Mouse (Mus musculus): Measurements from ENCODE around the gene Tcf20.

GRCm38 (mm10) chr15:82920895-82921515 is 66.7 kb downstream of the Tcf20 start:
- TF ChIP-seq TCF12 (IDR thresholded peaks at IDR 0.05; ENCODE audit: insufficient read depth, poor library complexity, severe bottlenecking) = no peak
- TF ChIP-seq POLR2A (IDR thresholded peaks at IDR 0.05; ENCODE audit: insufficient read length, low read depth) = no peak
- TF ChIP-seq MYOD1 (IDR thresholded peaks at IDR 0.05; ENCODE audit: control insufficient read depth in 1 of 3, insufficient read length in 2 of 3, low read depth in 2 of 3) = no peak
- no peak for TF ChIP-seq E2F4 (IDR thresholded peaks at IDR 0.05; ENCODE audit: insufficient read depth)
- TF ChIP-seq MAX (IDR thresholded peaks at IDR 0.05; ENCODE audit: low read depth) = no peak
- TF ChIP-seq POLR2AphosphoS2 (IDR thresholded peaks at IDR 0.05; ENCODE audit: insufficient read length, low read depth) = no peak
- TF ChIP-seq USF1 (IDR thresholded peaks at IDR 0.05; ENCODE audit: low read depth) = no peak
- TF ChIP-seq CEBPB (IDR thresholded peaks at IDR 0.05; ENCODE audit: insufficient read depth, poor library complexity, severe bottlenecking) = no peak

Data from myocyte (in vitro differentiated cells).